Mouse (Mus musculus) kidney, postnatal 4 days (tissue): Measurements from ENCODE around the gene Gm525.
A peak's percentile ranks its signal among the peaks of the same experiment; 100 is the strongest.
"Not testable (repeated sequence)": the region's sequence is repeated elsewhere in the genome, so short reads cannot be mapped to it uniquely, and the experiment has no call there.

ENCODE experiments used
- DNase-seq, 2 experiments: peaks; one replicate each; pipeline ENCODE4 v3.0.0; 2021; ENCODE audit warnings: mixed read lengths in 2 of 2

The Gm525 gene

DNA sequence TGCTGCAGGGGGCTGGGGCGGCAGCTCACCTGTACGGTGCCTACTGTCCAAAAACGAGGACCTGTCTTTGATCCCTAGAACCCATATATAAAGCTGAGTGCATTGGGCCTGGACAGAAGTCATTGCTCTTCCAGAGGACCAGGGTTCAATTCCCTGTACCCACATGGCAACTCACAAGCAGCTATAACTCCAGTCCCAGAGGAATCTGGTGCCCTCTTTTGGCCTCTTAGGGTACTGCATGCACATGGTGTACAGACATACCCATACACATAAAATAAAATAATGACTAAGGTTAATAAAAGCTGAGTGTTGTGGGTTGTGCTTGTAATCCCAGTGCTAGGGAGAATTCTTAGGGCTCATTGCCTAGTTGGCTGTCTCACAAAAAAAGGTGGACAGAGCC, 8.3 kb upstream of the Gm525 start:
- DNase-seq: peak in 1 of 2 experiments; percentile 42

DNA sequence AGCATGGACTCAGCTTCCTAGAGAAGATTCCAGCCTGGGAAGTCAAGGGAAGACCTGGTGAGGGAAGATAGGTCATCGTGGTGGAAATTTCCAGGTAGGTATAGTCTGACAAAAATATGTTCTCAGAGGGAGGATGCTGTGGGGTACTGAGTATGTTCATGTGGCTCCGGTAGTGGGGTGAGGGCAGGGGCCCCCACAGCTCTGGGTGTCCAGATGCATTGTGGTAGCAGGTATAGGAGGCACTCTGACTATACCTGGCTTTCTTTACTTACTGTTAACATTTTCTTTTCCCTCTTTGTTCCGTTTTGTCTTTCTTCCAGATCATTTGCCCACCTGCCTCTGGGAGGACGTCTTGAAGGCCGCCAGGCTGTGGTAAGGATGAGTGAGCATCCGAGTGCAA, 7.5 kb upstream of the Gm525 start:
- DNase-seq: no peak

DNA sequence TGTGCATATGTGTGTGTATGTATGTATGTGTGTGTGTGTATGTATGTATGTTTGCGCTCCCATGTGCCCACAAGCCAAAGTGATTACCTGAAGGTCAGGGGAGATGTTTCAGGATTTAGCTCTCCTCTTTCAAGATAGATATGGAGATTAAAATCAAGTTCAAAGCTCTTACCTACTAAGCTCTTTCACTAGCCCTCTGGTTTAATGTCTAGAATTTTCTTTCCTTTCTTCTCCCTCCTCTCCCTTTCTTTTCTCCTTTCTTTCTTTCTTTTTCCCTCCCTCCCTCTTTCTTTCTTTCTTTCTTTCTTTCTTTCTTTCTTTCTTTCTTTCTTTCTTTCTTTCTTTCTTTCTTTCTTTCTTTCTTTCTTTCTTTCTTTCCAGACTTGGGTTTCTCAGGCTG, 6.9 kb upstream of the Gm525 start, which contains the start of gene Dgke:
Gene Dgke (minus strand): TSS at position 101 of the 400 bp plus-strand sequence.
- no peak for DNase-seq

DNA sequence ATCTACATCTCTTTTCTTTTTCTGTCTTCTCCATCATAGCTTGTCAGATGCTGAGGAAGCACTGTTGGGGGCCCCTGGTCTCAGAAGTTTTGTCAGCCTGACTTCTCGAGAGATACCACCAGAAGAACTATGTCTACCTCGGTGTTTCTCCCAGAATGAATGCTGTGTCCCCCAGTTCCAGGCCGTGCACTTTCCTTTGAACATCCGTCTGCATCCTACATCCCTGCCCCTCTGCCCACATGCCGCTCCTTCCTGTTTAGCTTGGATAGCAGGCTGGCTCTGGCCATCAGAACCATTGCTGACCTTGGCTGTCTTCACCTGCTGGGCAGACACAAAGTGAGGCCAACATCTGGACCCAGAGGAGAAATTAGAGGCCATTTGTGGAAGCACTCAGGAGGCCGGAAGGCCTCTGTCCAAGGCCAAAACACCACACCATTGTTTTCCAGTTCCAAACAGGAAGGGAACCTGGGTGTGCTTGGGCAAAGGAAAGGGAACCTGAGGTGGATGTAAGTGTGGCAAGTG, 6.3 kb upstream of the Gm525 start:
- DNase-seq: no peak

DNA sequence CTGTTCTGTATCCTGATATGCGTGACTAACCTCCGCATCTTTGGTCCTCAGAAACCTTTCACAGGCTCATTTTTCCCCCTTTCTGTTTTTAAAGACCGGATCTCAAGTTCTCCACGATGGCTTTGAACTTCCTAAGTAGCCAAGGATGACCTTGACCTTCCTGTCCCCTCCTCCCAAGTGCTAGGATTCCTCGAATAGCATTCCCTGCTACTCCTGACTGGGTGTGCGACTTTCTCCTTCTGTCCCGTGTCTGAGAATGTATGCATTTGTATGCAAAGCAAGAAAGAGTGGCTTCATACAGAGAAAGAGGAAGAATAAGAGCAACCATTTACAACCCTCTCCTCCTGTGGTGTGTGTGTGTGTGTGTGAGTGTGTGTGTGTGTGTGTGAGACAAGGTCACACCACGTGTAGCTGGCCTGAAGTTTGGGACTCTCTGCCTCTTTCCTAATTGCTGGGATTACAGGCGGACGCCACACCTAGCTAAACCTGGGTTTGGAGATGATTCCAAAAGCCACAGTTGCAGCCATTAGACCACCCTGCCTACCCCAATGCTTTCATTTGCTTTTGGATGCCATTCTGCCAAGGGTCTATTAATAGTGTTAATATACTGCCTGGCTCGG, 5.7 kb upstream of the Gm525 start:
- DNase-seq: no peak

DNA sequence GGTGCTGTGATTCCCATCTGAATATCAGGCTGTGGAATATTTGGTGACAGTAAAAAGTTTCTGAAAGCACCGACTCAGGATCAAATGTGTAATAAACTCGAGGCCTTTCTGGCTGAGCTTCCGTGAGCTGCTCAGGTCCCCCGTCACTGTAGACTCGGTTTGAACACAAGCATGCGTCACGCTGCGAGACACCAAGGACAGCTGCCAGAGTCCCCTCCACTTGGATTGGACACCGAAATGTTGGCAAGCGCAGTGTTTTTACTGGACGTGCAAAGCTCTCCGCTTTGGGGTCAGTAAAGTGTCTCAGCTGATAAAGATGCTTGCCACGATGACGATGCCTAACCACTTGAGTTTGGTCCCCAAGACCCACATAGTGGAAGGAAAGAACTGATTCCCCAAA, 5.0 kb upstream of the Gm525 start:
- DNase-seq: peak; percentile 40 to 43

DNA sequence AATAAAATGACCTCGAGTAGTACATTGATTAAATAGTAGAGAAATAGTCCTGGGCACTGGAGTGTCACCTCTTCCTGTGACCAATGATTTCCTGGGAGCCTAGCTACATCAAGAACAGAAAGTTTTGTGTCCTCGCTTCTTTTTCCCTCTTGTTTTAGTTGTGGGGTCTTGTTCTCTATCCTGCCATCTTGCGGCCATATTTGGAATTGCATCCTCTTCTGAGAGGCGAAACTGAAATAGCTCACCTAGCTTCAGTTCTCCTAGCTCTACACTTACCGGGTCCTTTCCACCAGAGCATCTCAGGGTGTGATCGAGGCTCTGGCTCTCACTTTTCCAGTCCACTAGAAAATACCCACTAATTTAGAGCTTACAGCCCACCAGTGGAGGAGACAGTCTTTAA, 4.3 kb upstream of the Gm525 start:
- peak; percentile 74 for DNase-seq

DNA sequence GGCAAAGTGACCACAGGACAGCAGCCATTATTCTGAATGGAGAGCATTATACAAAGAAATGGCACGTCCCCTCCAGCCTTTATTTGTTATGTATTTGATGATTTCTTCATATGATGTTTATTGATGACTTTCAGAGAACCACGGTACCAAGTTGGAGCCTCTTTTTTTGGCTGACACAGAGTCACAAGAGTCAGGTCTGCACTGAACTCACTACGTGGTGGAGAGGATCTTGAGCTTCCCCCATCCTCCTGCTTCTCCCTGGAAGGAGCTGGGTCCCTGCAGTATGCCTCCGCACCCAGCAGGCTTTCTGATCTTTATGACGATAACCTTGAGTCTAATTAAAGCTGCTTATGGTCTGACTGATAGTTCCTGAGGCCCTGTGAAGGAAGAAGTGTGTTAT, 2.1 kb upstream of the Gm525 start:
- no peak for DNase-seq

DNA sequence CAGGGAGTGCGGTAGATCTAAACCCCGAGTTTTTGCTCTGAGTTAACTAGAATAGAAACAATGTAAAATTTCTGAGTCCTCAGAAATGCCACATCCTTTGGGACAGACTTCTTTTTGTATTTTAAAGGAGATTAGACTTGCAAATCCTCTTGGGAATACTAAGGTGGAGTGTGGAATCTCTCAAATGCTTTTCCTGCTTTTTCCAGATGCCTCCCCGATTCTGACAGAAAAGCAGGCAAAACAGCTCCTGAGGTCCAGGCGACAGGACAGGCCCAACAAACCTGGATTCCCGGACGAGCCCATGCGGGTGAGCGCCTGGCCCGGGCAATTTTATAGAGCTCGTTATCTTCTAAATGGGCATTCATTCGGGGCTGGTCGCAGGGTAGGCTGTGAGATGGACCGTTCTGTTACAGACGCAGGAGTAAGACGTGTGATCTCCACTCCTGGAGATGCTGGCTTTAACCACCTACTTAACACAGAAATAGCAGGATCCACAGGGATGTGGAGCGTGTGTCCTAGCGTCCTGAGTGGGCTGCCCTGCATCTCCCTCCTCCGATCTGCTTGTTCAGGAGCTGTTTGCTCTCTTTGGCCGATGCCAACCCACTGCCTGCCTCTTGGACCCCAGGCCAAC, 1.3 kb downstream of the Gm525 start:
- DNase-seq: no peak

DNA sequence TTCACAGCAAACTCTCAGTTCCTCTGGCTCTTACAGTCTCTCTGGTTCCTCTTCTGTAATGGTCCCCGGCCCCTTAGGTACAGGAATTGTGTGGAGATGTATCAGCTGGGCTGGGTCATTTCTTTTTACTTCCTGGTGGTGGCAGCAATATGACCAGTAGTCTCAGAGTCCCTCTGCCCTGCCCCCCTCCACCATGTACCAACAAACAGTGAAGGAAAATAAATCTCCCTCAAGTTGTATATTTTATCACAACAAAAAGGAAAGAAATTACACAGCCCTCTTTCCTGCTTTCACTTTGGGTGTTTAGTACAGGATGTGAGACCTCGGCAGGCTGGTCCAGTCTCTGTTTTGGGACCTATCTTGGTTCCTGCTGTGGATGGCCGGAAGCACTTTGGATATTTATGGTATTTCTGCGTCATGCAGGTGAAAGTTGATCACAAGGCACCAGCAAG, 2.8 kb downstream of the Gm525 start:
- DNase-seq: peak; percentile 38 to 63

DNA sequence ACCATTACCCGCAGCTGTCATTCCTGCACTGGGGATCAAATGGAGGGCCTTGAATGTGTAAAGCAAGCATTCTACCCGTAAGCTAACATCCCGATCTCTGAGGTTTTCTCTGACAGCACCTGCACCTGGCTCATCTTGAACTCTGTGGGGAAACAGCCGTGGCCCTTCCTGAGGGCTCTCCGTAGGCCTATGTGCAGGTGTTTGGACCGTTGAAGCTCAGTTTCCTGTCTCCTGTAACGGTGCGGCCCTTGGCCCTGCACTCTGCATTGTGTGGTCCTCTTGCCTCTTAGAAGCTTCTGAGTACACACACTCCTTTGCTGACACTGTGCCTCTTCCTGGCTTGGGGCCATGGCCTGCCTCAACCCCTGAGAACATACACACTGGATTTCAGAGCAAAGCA, 4.0 kb downstream of the Gm525 start:
- DNase-seq: no peak

DNA sequence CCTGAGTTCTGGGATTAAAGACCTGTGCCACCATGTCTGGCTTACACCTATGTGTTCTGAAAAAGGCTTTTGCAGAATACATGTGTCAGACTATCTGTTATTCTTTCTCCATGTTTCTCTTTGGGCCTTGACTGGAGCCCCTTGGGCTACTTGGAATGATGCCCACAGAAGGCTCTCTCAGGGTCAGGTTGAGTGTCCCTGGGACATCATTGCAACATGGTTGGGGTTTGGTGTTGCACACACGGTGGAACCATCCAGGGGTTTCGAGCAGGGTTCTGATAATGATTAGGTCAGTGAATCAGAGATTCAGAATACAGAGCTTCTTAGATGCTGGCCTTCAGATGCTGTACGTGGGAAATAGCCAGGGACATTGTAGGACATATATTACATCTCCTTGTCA, 4.7 kb downstream of the Gm525 start:
- DNase-seq: no peak

DNA sequence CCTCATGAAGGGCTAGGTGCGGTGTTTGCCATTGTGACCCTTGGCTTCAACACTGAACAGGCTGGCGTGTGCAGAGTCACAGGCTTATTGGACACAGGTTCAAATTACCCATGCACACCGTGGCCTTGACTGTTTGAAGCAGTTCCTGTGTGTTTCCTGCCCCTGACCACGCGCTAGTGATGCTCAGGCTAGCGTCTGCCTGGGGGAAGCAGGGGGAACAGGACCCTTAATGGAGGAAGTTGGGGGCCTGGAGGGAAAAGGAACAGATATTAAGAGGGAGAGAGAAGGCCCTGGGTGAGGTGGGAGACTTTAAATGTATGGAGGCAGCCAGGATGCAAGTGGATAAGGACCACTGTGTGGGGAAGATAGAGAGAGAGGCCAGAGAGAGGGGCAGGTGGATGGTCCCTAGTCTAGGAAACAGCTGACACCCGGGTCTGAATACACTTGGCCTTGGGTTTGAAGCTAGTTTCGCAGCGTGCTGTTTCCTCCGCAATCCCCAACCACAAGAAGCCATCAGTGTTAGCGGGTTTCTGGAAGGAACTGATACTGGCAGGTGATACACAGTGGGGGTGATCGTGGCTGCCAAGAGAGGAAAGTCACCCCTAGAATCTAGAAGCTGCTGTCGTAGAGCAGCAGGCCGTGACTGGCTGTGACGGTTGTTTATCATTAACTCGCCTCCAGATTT, 5.5 kb downstream of the Gm525 start:
- no peak for DNase-seq

DNA sequence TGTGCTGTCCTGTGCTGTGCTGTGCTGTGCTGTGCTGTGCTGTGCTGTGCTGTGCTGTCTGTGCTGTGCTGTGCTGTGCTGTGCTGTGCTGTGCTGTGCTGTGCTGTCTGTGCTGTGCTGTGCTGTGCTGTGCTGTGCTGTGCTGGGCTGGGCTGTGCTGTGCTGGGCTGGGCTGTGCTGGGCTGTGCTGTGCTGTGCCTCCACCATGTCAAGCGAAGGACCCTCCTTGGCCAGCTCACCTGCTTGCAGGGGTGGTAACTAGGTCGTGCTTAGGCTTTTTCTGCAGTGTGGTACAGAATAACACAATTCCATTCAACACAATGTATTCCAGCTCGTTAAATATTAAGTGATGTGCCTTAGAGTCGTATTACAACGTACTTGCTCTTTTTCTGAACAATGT, 8.3 kb downstream of the Gm525 start:
- not testable (repeated sequence) for DNase-seq

DNA sequence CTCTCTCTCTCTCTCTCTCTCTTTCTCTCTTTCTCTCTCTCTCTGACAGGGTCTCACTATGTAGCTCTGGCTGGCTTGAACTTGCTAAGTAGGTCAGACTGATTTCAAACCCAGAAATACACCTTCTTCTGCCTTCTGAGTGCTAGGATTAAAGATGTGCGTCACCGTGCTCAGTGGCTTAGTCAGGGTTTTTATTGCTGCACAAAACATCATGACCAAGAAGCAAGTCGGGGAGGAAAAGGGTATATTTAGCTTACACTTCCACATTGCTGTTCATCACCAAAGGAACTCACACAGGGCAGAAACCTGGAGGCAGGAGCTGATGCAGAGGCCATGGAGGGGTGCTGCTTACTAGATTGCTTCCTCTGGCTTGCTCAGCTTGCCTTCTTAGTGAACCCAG, 9.1 kb downstream of the Gm525 start:
- not testable (repeated sequence) for DNase-seq

DNA sequence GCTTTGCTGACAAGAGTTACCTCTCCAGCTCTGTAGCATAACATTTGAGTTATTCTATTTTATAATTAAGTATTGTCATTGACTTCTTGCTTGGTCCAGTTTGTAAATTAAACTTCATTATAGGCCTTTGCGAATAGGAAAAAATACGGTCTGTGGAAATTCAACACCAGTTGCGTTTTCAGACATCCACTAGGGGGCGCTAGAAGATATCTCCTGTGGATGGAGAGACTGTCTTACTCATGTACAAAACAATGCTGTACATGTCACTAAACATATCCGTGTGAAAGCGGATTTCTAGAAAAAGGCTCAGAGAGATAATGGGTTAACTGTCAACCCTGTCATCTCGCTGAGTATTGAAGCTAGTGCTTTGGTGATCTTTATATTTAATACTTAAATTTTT, 11.0 kb downstream of the Gm525 start:
- peak; percentile 41 to 55 for DNase-seq

DNA sequence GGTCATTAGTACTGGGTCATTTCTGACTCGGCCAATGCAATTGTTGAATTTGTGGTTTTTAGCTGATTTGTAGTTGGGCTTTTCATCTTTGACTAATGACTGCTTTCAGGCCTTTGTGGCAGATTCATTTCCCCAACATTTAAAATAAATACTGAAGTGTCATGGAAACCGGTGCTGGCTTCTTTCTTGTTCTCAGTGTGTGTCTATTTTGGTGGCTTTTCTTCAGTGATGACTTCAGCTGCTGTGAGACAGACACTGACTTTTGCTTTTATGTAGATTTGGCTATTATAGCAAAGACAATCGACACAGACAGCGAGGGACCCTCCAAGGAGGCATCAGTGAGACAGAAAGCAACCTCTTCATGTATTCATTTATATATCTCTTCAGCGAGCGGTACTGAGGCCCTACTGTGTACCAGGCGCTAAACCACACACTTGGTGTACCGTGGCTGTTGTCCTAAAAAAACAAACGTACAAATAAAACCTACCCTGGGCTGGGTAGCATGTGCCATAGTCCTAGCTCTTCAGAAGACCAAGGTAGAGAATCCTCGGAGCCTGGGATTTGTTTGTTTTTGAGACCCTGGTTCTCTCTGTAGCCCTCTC, 12.7 kb downstream of the Gm525 start:
- DNase-seq: no peak

DNA sequence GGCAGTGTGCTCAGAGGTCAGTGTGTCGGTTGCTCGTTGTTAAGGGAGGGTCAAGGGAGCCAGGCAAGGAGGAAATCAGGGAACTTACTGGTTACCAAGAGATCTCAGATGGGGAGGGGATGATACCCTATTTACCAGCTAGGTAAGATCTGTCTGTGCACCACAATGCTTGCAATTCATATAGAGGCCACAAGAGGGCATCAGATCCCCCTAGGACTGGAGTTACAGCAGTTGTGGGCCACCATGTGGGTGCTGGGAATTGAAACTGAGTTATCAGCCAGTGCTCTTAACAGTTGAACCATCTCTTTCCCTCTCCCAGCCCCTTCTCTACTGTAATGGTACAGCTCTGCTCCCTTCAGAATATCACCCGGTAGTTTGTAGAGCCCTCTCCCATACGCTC, 15.1 kb downstream of the Gm525 start:
- no peak for DNase-seq

DNA sequence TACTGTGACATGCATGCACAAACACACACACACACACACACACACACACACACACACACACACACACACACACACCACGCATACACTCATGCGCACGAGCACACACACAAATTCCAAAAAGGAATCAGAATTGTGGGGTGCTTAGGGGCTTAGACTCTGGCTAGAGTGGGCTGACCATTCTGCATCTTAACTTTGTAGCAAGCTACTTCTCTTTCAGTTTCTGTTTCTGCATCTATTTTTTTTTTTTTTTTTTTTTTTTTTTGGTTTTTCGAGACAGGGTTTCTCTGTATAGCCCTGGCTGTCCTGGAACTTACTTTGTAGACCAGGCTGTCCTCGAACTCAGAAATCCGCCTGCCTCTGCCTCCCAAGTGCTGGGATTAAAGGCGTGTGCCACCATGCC, 16.7 kb downstream of the Gm525 start:
- DNase-seq: not testable (repeated sequence)

DNA sequence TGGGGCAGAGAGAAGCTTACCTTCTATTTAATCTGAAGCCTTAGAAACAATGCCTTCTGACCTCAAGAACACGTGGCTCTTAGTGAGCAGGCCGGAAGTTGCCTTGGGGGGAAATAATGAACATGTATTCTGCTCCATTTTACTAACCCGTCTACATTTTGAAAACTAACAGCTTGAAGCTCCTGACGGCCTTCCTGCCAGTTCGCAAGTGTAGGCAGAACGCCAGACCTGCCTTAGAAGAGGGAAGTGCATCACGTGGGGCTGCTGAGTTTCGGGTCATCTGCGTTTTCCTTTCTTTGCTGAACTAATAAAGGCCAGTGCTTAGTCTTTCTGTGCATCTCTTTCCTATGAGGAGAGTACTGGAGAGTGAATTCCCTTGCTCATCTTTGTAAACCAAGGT, 19.1 kb downstream of the Gm525 start:
- DNase-seq: peak; percentile 65 to 74

DNA sequence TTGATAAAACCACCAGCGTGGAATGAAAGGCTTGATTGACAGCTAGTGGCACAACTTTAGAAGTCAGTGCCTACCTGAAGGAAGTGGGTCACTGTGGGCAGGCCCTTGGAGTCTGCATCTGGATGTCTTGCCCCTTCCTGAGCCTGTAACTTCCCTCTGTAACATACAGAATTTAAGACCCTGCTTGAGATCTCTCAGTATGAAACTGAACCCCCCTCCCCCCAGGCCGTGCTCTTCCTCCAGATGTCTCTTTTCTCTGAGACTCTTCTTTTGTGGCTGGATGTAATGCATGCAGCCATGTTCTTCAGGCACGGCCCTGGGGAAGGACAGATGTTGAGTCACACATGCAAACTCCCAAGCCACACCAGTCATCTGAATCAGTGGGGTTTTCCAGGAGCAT, 21.7 kb downstream of the Gm525 start:
- no peak for DNase-seq

DNA sequence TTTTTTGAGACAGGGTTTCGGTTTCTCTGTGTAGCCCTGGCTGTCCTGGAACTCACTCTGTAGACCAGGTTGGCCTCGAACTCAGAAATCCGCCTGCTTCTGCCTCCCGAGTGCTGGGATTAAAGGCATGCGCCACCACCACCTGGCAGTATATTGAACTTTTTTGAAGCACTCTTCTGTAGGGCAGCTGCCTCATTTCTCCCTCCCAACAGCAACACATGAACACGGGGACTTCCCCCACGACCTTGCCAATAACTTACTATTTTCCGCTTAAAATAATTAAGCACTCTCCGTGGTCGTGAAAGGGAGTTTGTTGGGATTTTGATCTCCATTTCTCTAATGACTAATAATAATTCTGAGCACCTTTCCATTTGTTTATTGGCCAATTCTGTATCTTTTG, 23.7 kb downstream of the Gm525 start:
- DNase-seq: not testable (repeated sequence)

DNA sequence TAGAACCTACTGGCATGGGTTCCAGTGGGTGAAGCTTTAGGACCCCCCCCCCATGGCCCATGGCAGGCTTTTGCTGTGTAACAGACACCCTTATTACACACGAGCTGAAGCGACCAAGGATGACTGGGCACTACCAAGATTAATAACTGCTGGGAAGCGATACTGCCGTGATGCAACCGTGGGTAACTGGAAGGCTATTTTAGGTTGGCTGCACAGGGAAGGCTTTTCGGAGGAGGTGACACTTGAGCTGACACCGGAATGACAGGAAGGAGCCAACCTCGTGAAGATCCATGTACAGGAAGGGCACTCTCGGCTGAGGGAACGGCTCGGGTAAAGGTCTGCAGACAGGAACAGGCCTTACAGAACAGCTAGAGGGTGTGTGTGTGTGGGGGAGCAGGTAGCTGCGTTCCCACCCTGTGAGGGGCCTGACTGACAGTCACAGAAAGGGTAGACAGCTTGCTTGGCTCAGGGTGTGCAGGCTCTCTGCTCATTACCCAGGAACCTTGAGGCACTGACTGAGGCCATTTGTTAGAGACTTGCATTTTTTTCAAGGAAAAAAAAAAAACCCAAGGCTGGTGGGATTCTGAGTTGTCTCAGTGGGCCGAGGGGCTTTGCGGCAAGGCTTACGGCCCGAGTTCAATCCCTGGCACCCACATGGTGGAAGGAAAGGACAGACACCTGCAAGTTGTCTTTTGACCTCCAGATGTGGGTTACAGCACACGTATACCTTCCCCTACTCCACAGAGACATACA, 24.6 kb downstream of the Gm525 start:
- DNase-seq: no peak
